Mouse (Mus musculus): ENCODE data around the gene Wasf3. TPM values are rescaled to one million over a fixed set of nuclear protein-coding genes. Genes with fewer than 3 reads are reported as not detected.

Gene Wasf3
- polyA plus RNA-seq (2015; fragmentation: Nextera tagmentation; extraction: Ambion mirVana): 11.5 and 12.1 TPM in 2 replicates

GRCm38 (mm10) chr5:146384935-146385591 lies at the start of gene Wasf3:
Gene Wasf3, plus strand, starts transcription at chr5:146384985.
- H3K27ac ChIP-seq: peak within 1 kb of the TSS; percentile 85
- H3K9me3 ChIP-seq: 0 out of 2 replicates have a peak, but pooled peaks cover 3% of the 10 kb centered on the region
- WGBS: under 1% methylated on average over 54 of the region's 66 CpGs
- H3K9ac ChIP-seq (replicated peaks): peak within 1 kb of the TSS; percentile 74
- peaks cover 8% of the 10 kb centered on the region for H3K4me1 ChIP-seq (replicated peaks)
- peak; percentile 98 for ATAC-seq
- peak within 1 kb of the TSS; percentile 70 for H3K4me2 ChIP-seq (replicated peaks)
- H3K27me3 ChIP-seq: no peaks in the 10 kb centered on the region
- peak within 1 kb of the TSS; percentile 78 for H3K4me3 ChIP-seq (replicated peaks)
- H3K36me3 ChIP-seq: 0 out of 2 replicates have a peak, but pooled peaks cover 2% of the 10 kb centered on the region

- Histone ChIP-seq H3K4me2 (replicated peaks) (no peak overlapping the region), H3K27ac (no peak overlapping the region), H3K9ac (replicated peaks) (no peak overlapping the region), H3K36me3 (no peaks in the 10 kb centered on the region), H3K9me3 (no peaks in the 10 kb centered on the region), H3K27me3 (no peaks in the 10 kb centered on the region), H3K4me3 (replicated peaks) (no peak overlapping the region), H3K4me1 (replicated peaks) (no peaks in the 10 kb centered on the region)
- ATAC-seq: no peak
- 61% methylated on average over 9 of the region's 9 CpGs for WGBS
Measured at GRCm38 (mm10) chr5:146338064-146338463, 46.7 kb upstream of the Wasf3 start.

- no peak for ATAC-seq
- 90% methylated on average over 4 of the region's 4 CpGs for WGBS
- no peak overlapping the region for H3K4me3 ChIP-seq (replicated peaks)
- H3K4me2 ChIP-seq (replicated peaks): no peak overlapping the region
- H3K9me3 ChIP-seq: no peaks in the 10 kb centered on the region
- H3K9ac ChIP-seq (replicated peaks): no peak overlapping the region
- H3K27ac ChIP-seq: no peak overlapping the region
- no peaks in the 10 kb centered on the region for H3K4me1 ChIP-seq (replicated peaks)
- no peaks in the 10 kb centered on the region for H3K36me3 ChIP-seq
- H3K27me3 ChIP-seq: no peaks in the 10 kb centered on the region
Measured at GRCm38 (mm10) chr5:146340037-146340436, 44.7 kb upstream of the Wasf3 start.

- Histone ChIP-seq H3K9ac (replicated peaks) (no peak overlapping the region), H3K27me3 (no peaks in the 10 kb centered on the region), H3K9me3 (no peaks in the 10 kb centered on the region), H3K4me3 (replicated peaks) (no peak overlapping the region), H3K36me3 (no peaks in the 10 kb centered on the region), H3K4me2 (replicated peaks) (no peak overlapping the region), H3K27ac (no peak overlapping the region), H3K4me1 (replicated peaks) (no peaks in the 10 kb centered on the region)
- WGBS: 89% methylated on average over 12 of the region's 12 CpGs
- no peak for ATAC-seq
Measured at GRCm38 (mm10) chr5:146344911-146345686, 39.7 kb upstream of the Wasf3 start.

- H3K4me3 ChIP-seq (replicated peaks): no peak overlapping the region
- no peaks in the 10 kb centered on the region for H3K9me3 ChIP-seq
- no peak overlapping the region for H3K4me2 ChIP-seq (replicated peaks)
- no peak for ATAC-seq
- H3K9ac ChIP-seq (replicated peaks): no peak overlapping the region
- WGBS: 85% methylated on average over 6 of the region's 6 CpGs
- no peaks in the 10 kb centered on the region for H3K4me1 ChIP-seq (replicated peaks)
- H3K27me3 ChIP-seq: no peaks in the 10 kb centered on the region
- no peaks in the 10 kb centered on the region for H3K36me3 ChIP-seq
- H3K27ac ChIP-seq: no peak overlapping the region
Measured at GRCm38 (mm10) chr5:146347081-146347480, 37.7 kb upstream of the Wasf3 start.

- no peak overlapping the region for H3K4me2 ChIP-seq (replicated peaks)
- no peaks in the 10 kb centered on the region for H3K9me3 ChIP-seq
- no peaks in the 10 kb centered on the region for H3K27me3 ChIP-seq
- no peak for ATAC-seq
- H3K4me1 ChIP-seq (replicated peaks): no peaks in the 10 kb centered on the region
- H3K4me3 ChIP-seq (replicated peaks): no peak overlapping the region
- H3K9ac ChIP-seq (replicated peaks): no peak overlapping the region
- no peak overlapping the region for H3K27ac ChIP-seq
- 84% methylated on average over 3 of the region's 3 CpGs for WGBS
- no peaks in the 10 kb centered on the region for H3K36me3 ChIP-seq
Measured at GRCm38 (mm10) chr5:146349183-146349582, 35.6 kb upstream of the Wasf3 start.

GRCm38 (mm10) chr5:146350784-146351183 lies 34.0 kb upstream of the Wasf3 start:
- no peak for ATAC-seq
- 85% methylated on average over 11 of the region's 11 CpGs for WGBS
- H3K9me3 ChIP-seq: no peaks in the 10 kb centered on the region
- H3K27me3 ChIP-seq: no peaks in the 10 kb centered on the region
- no peak overlapping the region for H3K27ac ChIP-seq
- H3K4me2 ChIP-seq (replicated peaks): no peak overlapping the region
- H3K9ac ChIP-seq (replicated peaks): no peak overlapping the region
- H3K36me3 ChIP-seq: no peaks in the 10 kb centered on the region
- H3K4me1 ChIP-seq (replicated peaks): no peaks in the 10 kb centered on the region
- H3K4me3 ChIP-seq (replicated peaks): no peak overlapping the region

- H3K9ac ChIP-seq (replicated peaks): no peak overlapping the region
- no peaks in the 10 kb centered on the region for H3K9me3 ChIP-seq
- no peak for ATAC-seq
- no peak overlapping the region for H3K27ac ChIP-seq
- H3K4me1 ChIP-seq (replicated peaks): no peaks in the 10 kb centered on the region
- 86% methylated on average over 7 of the region's 7 CpGs for WGBS
- no peaks in the 10 kb centered on the region for H3K27me3 ChIP-seq
- H3K4me3 ChIP-seq (replicated peaks): no peak overlapping the region
- no peak overlapping the region for H3K4me2 ChIP-seq (replicated peaks)
- no peaks in the 10 kb centered on the region for H3K36me3 ChIP-seq
Measured at GRCm38 (mm10) chr5:146352006-146352405, 32.8 kb upstream of the Wasf3 start.

- Histone ChIP-seq H3K4me1 (replicated peaks) (no peaks in the 10 kb centered on the region), H3K4me3 (replicated peaks) (no peak overlapping the region), H3K9me3 (peaks cover 3% of the 10 kb centered on the region; the same call in 1 of the 2 replicates), H3K36me3 (no peaks in the 10 kb centered on the region), H3K4me2 (replicated peaks) (no peak overlapping the region), H3K9ac (replicated peaks) (no peak overlapping the region), H3K27ac (no peak overlapping the region), H3K27me3 (no peaks in the 10 kb centered on the region)
- WGBS: 35% methylated on average over 10 of the region's 10 CpGs
- ATAC-seq: no peak
Measured at GRCm38 (mm10) chr5:146360386-146360785, 24.4 kb upstream of the Wasf3 start.

- 86% methylated on average over 9 of the region's 9 CpGs for WGBS
- ATAC-seq: no peak
- no peak overlapping the region for H3K4me2 ChIP-seq (replicated peaks)
- peaks cover 3% of the 10 kb centered on the region; the same call in 1 of the 2 replicates for H3K9me3 ChIP-seq
- no peak overlapping the region for H3K9ac ChIP-seq (replicated peaks)
- H3K4me3 ChIP-seq (replicated peaks): no peak overlapping the region
- H3K4me1 ChIP-seq (replicated peaks): no peaks in the 10 kb centered on the region
- H3K27ac ChIP-seq: no peak overlapping the region
- no peaks in the 10 kb centered on the region for H3K27me3 ChIP-seq
- no peaks in the 10 kb centered on the region for H3K36me3 ChIP-seq
Measured at GRCm38 (mm10) chr5:146362711-146363110, 22.1 kb upstream of the Wasf3 start.

- no peaks in the 10 kb centered on the region for H3K27me3 ChIP-seq
- 0 out of 2 replicates have a peak, but pooled peaks cover 3% of the 10 kb centered on the region for H3K4me1 ChIP-seq (replicated peaks)
- 53% methylated on average over 2 of the region's 2 CpGs for WGBS
- no peak overlapping the region for H3K4me3 ChIP-seq (replicated peaks)
- H3K4me2 ChIP-seq (replicated peaks): no peak overlapping the region
- H3K9ac ChIP-seq (replicated peaks): no peak overlapping the region
- ATAC-seq: no peak
- H3K36me3 ChIP-seq: no peaks in the 10 kb centered on the region
- no peak overlapping the region for H3K27ac ChIP-seq
- no peaks in the 10 kb centered on the region for H3K9me3 ChIP-seq
Measured at GRCm38 (mm10) chr5:146368356-146368755, 16.4 kb upstream of the Wasf3 start.

GRCm38 (mm10) chr5:146368971-146369370 lies 15.8 kb upstream of the Wasf3 start:
- 91% methylated on average over 13 of the region's 13 CpGs for WGBS

More at GRCm38 (mm10) chr5:146368971-146369370, 15.8 kb upstream of the Wasf3 start:
- no peak overlapping the region for H3K9ac ChIP-seq (replicated peaks)
- no peaks in the 10 kb centered on the region for H3K9me3 ChIP-seq
- ATAC-seq: no peak
- H3K4me1 ChIP-seq (replicated peaks): 0 out of 2 replicates have a peak, but pooled peaks cover 3% of the 10 kb centered on the region
- H3K4me3 ChIP-seq (replicated peaks): no peak overlapping the region
- H3K36me3 ChIP-seq: no peaks in the 10 kb centered on the region
- H3K27ac ChIP-seq: no peak overlapping the region
- no peaks in the 10 kb centered on the region for H3K27me3 ChIP-seq
- H3K4me2 ChIP-seq (replicated peaks): no peak overlapping the region

All from midbrain, embryonic 13.5 days (tissue).